Mouse (Mus musculus): ENCODE measurements around the gene Il27.
A peak's percentile ranks its signal among the peaks of the same experiment; 100 is the strongest.

Gene Il27

GRCm38 (mm10) chr7:126606611-126607010, 11.9 kb upstream of the Il27 start:
- no peak for DNase-seq (ENCODE audit: low spot score in 2 of 2)

- no peak for DNase-seq (ENCODE audit: low spot score in 2 of 2)
These were observed 7.9 kb upstream of the Il27 start for GRCm38 (mm10) chr7:126602650-126603049.

DNA sequence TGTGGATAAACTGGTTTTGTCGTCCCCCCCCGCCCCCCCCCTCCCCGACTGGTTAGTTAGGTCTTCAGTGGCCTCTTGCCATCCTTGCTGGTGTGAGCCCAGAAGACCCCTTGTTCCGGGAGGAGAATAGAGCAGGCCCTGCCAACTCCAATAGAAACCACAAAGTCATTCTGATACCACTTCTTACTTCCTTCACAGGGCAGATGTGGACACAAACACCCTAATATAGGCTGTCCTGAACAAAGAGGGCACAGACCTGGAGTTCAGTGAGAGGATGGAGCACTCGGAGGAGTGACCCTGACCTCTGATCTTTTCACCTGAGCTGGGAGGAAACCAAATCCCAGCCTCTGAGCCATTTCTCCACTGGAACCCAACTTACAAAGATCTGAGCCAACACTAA, 7.2 kb upstream of the Il27 start:
- no peak for DNase-seq (ENCODE audit: low spot score in 2 of 2)

- DNase-seq (ENCODE audit: low spot score in 2 of 2), result no peak
These were observed 4.2 kb upstream of the Il27 start for GRCm38 (mm10) chr7:126598919-126599318.

GRCm38 (mm10) chr7:126596414-126596813, 1.7 kb upstream of the Il27 start:
- no peak for DNase-seq (ENCODE audit: low spot score in 2 of 2)

DNA sequence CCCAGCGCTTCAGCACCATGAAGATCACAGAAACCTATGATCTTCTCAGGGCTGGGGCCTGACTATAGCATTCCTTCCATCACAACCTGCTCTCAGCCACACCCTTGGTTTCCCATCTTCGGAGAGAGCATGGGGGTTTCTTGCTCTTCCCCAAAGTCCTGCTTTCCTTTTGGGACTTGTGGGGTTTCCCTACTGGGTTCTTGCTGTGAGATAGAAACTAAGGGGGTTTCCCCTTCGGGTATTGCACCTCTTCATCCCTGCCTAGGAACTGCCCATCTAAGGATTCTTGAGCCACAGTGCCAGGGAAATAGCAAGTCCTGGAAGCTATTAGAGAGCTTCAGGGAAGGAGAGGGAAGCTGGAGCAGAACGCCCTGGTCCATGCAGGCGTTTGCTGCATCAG, 1.1 kb upstream of the Il27 start:
- no peak for DNase-seq (ENCODE audit: low spot score in 2 of 2)

GRCm38 (mm10) chr7:126587779-126588178, 7.0 kb downstream of the Il27 start:
- peak; percentile 22 to 28 for DNase-seq (ENCODE audit: low spot score in 2 of 2)

DNA sequence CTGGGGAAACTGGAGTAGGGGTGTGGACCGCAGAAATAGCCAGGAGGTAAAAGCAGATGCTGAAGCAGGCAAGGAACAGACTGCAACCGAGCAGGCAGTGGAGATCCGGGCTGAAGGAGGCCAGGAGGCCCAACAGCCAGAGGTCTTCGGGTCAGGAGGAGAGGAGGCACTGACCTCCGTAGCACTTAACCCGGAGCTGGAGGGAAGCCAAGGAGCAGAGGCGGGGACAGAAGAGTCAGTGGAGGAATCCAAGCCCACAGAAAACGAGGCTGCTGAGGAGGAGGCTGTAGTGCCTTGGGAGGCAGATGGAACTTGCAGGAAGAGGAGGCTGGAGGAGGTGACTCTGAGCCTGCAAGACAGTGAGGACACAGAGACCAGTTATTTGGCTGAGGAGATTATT, 7.9 kb downstream of the Il27 start:
- no peak for DNase-seq (ENCODE audit: low spot score in 2 of 2)

DNA sequence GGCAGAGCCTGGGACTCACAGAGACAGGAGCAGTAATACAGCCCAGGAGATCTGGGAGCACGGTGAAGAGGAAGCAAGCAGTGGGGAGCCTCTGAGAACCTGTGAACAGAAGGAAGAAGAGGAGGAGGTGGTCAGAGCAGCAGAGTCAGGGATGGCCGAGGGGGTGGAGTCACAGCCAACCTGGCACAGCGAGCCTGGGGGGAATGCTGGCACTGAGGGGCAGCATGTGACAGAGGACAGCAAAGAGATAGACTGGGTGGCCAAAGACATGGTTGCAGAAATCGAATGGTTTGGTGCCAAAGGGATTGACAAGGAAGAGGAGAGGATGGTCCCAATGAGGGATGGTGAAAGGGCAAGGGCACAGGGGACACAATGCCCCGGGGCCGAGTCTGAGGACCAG, 9.0 kb downstream of the Il27 start, which contains the start of gene Cln3:
Gene Cln3 (minus strand): TSS at position 101 of the 400 bp plus-strand sequence.
- no peak for DNase-seq (ENCODE audit: low spot score in 2 of 2)

GRCm38 (mm10) chr7:126584506-126584977, 10.2 kb downstream of the Il27 start, which contains the start of gene Apobr:
Apobr (plus strand) TSS chr7:126584942.
- DNase-seq (ENCODE audit: low spot score in 2 of 2), result no peak

GRCm38 (mm10) chr7:126583761-126584160, 11.0 kb downstream of the Il27 start:
- DNase-seq (ENCODE audit: low spot score in 2 of 2), result no peak

DNA sequence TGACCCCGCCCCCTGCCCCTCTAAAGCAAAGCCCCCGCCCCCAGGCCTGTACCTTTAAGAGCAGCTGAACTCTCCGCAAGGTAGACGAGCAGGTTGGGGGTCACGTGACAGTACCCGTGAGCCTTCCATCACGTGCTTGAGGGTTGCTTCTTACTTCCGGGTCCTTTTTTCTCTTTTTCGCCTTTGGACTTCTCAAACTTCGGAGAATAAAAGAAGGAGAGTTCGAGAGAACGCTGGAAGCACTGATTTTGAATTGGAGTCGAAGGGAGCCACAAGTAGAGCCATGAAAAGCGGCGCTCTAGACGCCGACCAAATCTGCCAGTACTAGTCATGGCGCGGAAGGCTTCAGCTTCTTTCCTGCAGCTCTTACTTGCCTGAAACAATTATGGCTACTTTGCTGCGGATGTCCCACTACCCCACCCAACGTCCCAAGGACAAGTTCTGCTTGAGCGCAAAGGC, 11.5 kb downstream of the Il27 start:
- peak; percentile 82 to 87 for DNase-seq (ENCODE audit: low spot score in 2 of 2)

- DNase-seq (ENCODE audit: low spot score in 2 of 2), result peak in 1 of 2 experiments; percentile 22
These were observed 12.0 kb downstream of the Il27 start for GRCm38 (mm10) chr7:126582759-126583158.

DNA sequence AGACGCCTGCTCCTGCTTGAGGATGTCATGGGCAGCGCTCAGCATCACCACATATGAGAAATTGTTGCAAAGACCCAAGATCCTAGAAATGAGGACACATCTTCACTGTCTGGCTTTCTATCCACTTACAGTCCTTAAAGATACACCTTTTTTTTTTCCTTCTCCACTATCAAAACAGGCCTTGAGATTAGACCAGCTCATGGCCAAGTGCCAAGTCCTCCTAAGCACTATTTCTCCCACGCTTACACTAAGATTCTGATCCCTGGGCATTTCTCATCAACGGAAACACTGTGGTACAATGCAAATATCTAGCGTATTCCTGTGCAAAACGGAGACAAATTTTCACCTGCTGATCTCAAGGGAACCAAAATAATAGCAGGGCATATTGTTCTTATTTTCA, 13.1 kb downstream of the Il27 start:
- no peak for DNase-seq (ENCODE audit: low spot score in 2 of 2)

DNA sequence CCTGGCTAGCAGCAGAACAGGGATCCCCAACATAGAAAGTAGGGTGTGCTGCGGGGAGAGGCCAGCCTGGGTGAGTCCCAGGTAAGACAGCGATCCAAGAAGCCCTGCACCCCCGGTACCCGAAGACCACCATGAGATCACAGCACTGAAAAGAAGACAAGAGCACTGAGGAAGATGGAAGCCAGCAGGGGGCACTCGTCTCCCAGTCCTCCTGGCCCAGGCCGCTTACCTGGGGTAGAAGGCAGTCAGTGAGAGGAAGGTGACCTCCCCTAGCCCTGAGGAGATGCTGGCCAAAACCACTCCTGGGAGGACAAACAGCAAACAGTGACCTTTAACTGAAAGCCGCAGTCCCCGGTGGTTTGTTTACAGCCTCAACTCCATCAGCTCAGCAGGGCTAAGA, 15.6 kb downstream of the Il27 start:
- peak; percentile 47 to 48 for DNase-seq (ENCODE audit: low spot score in 2 of 2)

GRCm38 (mm10) chr7:126576946-126577345, 17.8 kb downstream of the Il27 start:
- DNase-seq (ENCODE audit: low spot score in 2 of 2), result peak; percentile 41 to 43

- DNase-seq (ENCODE audit: low spot score in 2 of 2), result peak; percentile 88 to 94
These were observed 28.5 kb downstream of the Il27 start, which contains the start of gene Eif3c for GRCm38 (mm10) chr7:126566094-126566765. Eif3c (minus strand) TSS chr7:126566411.

DNA sequence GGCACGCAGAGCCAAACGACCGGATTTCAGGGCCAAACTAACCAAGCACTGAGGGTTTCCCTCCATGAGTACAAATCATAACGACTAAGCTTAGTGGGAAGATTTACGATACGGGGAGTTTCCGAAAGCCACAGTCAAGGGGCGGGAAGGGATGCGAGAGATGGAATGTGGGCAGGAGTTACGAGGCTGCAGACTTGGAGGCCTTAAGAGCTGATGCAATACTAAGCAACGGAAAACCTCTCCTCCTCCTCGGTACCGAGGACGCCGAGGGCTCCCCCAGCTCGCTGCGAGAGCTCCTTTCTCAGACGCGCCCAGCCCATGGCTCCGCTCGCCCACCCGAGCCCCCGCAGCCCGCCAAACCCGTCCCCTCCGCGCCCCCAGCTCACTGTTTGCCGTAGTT, 29.0 kb downstream of the Il27 start:
- no peak for DNase-seq (ENCODE audit: low spot score in 2 of 2)

DNA sequence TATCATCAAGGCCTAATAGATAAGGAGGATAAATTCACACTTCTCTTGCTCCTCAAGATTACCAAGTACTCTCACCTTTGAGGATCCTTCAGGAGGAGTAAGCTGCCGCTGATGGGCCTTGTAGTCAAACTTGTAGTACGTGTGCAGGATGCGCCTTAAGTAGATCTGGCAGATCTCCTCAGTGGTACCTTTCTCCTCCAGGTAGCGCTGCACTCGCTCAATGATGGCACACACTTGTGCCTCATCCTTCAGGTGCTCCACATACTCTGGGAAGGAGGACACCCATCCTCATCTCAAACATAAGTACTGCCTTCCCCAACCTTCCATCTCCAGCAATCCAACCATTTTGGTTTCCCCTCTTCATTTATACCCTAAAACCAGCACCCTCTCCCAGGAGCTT, 38.1 kb downstream of the Il27 start:
- DNase-seq (ENCODE audit: low spot score in 2 of 2), result no peak

DNA sequence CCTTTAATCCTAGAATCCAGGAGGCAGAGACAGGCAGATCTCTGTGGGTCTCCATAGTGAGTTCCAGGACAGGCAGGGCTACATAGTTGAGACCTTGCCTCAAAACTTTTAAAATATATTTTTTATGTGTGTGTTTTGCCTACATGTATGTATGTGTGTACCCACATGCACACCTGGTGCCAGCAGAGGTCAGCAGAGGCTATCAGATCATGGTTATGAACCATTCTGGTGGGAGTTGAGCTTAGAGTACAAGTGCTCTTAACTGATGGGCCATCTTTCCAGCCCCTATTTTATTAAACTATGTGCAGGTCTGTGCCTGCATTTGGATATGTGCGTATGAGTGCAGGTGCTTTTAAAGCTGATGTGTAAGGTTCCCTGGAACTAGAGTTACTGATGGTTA, 39.9 kb downstream of the Il27 start:
- no peak for DNase-seq (ENCODE audit: low spot score in 2 of 2)

DNA sequence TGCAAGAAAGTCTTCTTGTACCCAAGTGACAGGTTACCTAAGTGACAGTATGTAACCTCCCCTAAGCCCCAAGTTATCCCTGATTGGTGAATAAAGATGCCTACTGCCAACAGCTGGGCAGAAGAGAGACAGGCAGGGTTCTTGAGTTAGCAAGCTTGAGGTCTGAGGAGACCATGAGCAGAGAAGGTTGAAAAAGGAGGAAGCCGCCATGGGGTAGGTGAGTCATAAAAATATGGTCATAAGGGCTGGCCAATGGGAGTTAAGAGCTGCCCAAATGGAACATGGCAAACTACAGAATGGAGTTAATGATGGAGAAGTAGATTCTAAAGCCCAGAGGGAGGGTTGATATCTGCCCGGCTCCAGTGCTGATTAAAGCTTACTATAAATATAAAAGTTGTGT, 49.1 kb downstream of the Il27 start:
- DNase-seq (ENCODE audit: low spot score in 2 of 2), result no peak

GRCm38 (mm10) chr7:126541661-126542060, 53.1 kb downstream of the Il27 start:
- DNase-seq (ENCODE audit: low spot score in 2 of 2), result no peak

Measured in right cerebral cortex, adult 2 months (tissue).